Mouse (Mus musculus) kidney, adult 11 months (tissue): ENCODE results near the gene Pds5b.
"Not testable (repeated sequence)": the region's sequence is repeated elsewhere in the genome, so short reads cannot be mapped to it uniquely, and the experiment has no call there.

ENCODE experiments used
- DNase-seq: peaks from one replicate; pipeline ENCODE4 v3.0.0; 2022

The Pds5b gene

DNA sequence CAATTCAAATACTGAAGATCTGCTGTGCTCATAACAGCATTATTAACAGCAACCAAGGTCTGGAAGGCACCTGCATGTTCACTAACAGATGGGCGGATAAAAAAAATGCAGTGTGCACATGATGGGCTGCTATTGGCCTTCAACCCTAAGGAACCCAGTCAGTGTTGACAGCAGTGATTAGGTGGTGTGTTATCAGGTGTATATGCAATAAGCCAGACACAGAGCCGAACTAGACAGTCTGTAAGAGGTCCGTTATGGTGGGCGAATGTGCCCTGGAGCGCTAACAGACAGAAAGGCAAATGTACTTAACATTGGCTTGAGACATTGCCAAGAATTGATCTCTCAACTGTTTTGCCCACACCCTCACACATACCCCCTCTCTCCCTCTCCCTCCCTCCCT, 156.0 kb downstream of the Pds5b start:
- DNase-seq, result no peak

DNA sequence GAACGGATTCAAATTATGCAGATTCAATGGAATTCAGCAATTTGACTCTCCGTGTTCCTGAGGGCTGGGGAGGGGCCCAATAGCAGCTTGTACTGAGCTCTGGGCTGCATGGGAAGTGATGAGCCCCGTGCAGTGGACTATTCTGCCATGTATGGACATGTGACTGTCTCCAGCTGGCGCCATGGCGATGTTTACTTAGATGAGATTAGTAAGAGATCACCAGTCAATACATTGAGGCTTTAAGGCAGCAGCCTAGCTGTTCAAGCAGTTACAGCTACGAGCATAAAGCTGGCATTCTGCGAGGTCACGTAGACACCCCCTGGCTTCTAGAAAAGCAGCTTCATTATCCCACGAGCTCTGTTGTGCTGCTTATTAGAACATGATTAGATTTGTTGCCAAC, 157.2 kb downstream of the Pds5b start:
- DNase-seq, result no peak

DNA sequence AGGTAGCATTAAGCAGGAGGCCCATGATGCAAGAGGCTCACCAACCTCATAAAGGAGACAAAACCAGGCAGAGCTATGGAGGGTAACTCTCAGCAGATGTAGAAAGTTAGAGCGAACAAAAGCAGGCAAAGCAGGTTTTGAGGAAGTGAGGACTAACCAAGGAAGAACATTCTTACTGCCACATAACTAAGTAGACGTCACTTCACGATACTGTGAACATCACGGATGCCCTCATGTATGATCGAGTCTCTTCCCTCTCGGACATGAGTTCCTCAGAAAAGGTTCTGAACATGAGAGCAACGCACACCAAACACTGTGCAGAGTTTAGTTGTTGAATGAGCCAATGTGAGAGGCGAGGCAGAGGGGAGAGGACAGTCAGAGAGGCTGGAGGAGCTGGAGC, 163.2 kb downstream of the Pds5b start:
- DNase-seq, result no peak

DNA sequence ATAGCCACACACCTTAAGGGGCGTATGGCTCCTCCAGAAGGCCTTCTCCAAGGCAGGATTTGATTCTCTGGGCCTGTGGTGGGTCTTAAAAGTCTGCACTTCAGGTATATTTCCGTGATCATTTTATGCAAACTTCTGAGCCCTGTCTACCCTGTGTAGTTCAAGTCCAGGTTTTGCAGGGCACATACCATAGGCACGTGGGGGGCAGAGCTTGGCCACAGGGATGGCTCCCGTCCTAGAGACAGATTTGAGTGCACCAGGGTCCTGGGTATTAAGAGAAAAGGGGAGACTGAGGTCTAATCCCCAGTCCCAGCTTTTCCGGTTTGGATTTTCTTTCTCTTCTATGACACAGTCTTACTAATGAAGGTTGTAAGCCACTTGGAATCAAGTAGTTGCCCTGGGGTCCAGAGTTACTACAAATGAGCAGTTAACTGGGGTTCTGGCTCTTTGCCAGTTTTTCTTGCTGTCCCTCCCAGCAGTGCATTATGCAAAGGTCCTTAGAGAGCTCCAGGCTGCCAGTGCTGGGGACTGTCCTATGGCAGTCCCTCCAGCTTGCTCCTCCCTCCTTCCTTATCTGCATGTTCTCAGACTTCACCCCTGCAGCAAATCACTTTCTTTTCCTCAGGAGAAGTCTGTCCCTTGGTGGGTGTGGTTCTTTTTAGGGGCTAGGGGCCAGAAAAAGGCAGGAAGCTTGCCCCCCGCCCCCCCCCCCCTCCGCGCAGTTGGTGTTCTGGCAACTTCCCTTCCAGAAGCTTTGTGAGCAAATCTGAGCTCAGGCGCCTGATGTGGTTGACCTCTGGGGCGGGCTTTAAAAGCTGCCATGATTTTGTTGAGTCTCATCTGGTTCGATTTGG, 166.4 kb downstream of the Pds5b start:
- peak; percentile 51 for DNase-seq

DNA sequence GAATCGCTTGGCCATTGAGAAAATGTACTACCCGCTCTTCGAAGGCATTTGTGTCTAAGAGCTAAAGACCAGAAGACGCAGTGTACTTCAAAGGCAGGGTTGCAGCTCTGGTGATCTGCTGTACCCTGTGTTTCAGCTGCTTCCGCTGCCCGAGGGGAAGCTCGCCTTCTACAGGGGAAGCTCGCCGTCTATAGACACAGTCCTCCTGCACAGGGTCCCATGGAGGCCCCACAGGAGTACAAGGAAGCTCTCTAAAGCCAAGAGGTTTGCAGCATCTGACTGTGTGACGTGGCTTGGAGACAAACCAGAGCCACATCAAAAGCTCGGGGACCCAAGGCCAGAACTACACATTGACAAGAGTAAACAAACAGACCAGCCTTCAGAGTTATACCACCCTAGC, 167.1 kb downstream of the Pds5b start:
- no peak for DNase-seq

DNA sequence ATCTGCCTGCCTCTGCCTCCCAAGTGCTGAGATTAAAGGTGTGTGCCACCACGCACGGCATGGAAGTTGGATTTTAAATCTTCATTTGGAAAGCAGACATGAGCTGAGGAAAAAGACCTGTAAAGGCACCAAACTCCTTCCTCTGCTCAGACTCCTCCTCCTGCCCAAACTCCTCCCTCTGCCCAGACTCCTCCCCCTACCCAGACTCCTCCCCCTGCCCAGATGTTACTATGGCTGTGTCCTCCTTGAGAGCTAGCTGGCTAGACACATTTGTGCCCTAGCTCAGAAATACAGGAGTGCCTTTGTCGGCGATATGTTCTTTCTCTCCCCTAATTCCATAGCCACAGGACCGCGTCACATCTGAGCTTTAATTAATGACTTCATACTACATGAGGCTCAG, 172.4 kb downstream of the Pds5b start:
- DNase-seq, result no peak

DNA sequence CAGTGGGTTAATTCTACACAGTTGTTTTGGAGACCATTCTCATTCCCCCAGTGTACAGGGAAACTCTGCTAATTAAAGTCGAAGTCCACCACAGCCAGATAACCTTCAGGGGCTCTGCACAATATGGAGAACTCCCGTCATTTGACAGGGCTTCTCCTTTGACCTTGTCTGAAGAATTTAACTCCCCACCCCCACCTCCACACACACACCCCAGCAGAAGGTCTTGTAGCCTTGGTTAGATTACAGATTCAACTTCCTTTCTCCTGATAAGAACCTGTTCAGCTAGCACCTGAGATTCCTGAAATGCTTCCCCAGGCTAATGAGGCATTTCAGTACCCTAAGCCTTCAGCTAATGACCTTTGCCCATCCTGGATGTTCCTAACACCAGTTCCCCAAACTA, 177.3 kb downstream of the Pds5b start:
- no peak for DNase-seq

DNA sequence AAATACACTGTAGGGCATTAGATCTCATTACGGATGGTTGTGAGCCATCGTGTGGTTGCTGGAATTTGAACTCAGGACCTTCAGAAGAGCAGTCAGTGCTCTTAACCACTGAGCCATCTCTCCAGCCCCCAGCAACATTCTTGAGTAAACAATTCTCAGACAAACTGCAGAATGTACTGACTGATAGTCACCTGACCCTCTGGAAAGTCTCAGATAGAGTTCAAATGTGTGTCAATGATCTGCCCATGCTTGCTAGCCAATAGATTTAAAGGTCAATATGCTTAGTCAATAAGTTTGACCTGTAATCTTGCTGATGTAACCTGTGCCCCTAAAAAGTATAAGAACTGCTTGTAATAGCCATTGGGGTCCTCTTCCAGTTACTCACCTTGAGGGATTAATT, 178.6 kb downstream of the Pds5b start:
- not testable (repeated sequence) for DNase-seq

DNA sequence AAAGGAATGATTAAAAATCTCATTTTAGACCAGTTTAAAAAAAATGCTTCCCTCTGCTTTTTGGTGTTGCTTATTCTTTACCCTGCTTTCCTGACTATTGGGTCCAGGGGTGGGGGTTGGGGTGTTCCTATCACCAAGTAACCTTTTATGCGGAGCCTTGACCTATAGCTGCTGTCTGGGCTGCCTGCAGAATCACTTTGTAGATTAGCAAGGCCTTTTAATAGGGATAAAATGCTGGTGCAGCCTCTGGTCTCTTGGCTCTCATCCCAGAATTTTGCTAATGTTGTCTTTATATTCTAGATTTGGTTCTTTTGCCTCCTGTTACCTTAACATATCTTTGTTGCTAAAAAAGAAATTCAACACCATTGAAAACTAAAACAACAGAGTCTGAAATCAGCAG, 181.0 kb downstream of the Pds5b start:
- DNase-seq, result no peak

DNA sequence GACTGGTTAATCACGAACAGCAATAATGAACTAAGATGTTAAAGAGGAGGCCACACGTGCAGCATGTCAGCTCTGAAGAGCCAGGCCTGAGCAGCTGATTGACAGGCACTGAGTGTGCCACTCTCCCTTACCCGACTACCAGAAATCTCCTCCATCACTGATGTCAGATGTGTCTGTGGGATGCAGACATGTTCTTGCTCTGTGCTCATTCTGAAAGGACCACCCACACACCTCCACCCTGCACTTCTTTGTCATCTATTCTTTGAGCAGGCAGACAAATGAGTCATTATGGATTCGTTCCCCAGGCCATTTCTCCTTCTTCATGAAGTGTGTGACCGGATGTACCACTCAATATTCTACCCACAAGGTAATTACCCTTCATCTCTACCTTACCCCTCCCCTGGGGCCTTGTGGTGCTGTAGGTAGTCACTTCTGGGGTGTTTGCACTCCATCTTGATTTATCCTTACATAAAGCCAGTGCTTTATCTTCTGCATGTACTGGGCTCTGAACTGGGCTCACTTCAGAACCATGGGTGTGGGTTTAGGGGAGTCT, 186.2 kb downstream of the Pds5b start:
- no peak for DNase-seq
